Mouse (Mus musculus): ENCODE measurements around the gene Hhat.

Hhat gene

GRCm38 (mm10) chr1:192487571-192487970 is 283.5 kb downstream of the Hhat start:
- DNase-seq (ENCODE audit: low spot score) = no peak

GRCm38 (mm10) chr1:192485030-192485429 is 286.0 kb downstream of the Hhat start:
- no peak for DNase-seq (ENCODE audit: low spot score)

- DNase-seq (ENCODE audit: low spot score) = no peak
Observed at GRCm38 (mm10) chr1:192481446-192481845, 289.6 kb downstream of the Hhat start.

DNA sequence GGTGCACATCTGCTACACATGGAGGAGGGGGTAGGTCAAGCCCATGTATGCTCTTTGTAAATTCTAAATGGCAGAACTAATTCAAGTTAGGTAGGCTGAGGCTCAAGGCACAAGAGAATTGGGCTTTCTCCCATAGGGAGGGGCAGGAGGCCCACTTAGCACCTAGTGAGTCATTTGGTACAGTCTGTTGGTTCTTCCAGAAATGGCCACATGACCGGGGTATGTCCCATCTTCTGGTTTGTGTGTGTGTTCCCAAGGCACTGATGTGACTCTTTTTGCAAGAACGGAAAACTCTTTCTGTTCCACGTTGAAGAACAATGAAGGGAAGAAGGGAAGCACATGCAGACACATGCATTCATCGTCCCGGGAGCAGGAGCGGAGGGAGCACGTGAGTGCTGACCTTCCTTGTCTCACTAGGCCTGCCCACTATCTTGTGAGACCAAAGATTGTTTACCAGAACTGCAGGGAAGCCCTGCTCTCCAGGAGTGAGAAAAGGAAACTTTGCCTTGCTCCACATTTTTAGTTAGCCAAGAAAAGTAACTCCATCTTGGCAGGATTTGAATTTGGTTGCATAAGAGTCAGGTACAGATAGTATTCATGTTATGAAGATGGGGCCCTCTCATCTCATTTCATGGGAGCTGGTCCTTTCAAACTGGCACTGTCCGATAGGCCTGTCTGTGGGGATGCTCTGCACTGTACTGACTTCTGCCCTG is 290.8 kb downstream of the Hhat start:
- no peak for DNase-seq (ENCODE audit: low spot score)

- DNase-seq (ENCODE audit: low spot score) = no peak
Observed at GRCm38 (mm10) chr1:192478176-192478575, 292.8 kb downstream of the Hhat start.

DNA sequence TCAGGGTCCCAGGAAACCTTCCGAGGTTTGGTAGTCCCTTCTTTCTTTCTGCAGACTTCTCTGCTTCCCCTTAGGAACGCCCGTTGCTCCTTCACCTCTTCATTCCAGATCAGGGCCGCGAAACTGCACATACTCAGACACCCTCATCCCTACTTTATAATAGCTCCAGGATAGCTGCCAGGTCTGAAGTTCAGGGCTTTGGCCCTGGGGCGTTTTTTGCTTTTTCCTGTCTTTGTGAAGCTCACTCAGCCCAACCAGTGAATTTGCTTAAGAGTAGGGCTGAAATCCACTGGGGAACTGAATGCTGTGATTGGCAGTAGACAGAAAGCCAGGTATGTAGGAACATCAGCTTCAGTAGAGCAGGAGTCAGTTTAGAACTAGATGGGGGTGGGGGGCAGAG is 293.5 kb downstream of the Hhat start:
- DNase-seq (ENCODE audit: low spot score) = no peak

- DNase-seq (ENCODE audit: low spot score) = no peak
Observed at GRCm38 (mm10) chr1:192476704-192477103, 294.3 kb downstream of the Hhat start.

DNA sequence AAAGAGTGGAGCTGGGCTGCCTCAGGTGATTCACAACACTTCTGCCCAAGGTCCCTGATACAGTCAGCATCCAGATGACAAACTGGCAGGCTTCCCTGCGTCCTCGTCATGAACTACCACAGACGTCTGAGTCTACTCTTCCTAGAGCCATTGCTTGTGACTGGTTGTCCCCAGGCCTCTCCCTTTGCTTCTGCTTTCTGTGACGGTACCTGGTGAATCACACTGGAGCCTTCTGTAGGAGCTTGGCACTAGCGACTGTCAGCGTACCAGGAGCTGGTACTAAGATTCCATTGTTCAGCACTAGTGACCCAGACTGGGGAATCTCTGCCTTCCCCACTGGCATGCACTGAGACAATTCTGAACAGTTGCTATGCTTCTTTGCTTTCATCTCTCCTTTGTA is 297.9 kb downstream of the Hhat start:
- no peak for DNase-seq (ENCODE audit: low spot score)

GRCm38 (mm10) chr1:192472366-192472765 is 298.7 kb downstream of the Hhat start:
- DNase-seq (ENCODE audit: low spot score) = no peak

- no peak for DNase-seq (ENCODE audit: low spot score)
Observed at GRCm38 (mm10) chr1:192463732-192464131, 307.3 kb downstream of the Hhat start.

DNA sequence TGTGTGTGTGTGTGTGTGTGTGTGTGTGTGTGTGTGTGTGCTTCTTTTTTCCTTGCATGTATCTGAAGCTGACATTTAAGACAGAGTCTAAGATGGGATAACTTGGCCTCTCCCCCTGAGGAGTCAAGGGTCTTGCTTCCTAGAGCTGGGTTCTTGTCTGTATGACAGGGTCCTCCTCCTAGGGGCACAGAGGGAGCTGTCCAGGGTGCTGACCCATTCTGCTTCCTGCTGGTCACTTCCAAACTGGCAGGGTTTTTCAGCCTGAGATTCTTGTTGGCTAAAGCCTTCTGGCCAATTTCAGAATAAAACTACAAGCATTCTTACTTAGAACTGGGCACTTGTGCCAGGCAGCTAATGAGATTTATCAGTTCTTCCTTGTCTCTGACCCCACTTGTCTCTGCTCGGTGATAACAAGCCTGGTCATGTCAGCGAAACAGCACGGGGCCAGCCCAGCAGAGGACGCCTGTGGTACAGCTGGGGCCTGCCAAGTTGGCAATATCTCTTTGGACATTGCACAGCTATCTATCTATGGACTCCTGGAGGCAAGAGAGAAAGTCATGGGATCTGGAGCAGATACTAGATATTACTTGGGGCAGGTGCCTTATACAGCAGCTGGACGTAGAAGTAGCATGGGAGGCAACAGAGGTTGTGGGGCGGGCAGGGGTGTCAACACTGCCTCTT is 313.4 kb downstream of the Hhat start:
- DNase-seq (ENCODE audit: low spot score) = no peak

DNA sequence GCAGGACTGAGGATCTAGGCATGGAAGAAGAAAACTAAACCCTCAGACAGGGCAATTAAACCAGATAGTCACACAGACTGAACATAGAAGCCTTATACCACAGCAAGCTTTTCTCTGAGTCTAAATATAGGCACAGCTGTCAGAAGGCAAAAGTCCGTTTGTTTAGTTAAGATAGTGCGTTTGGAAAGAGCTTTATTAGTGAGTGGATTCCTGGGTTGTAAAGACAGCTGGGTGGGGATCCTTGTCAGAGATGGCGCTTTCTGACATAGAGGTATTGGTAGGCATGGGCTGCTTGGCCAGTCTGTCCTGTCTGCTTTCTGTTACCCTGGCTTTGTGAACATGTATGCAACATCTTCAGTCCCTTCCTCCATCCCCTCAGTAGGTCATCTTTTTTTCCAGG is 314.0 kb downstream of the Hhat start:
- no peak for DNase-seq (ENCODE audit: low spot score)

- DNase-seq (ENCODE audit: low spot score) = no peak
Observed at GRCm38 (mm10) chr1:192454981-192455380, 316.0 kb downstream of the Hhat start.

GRCm38 (mm10) chr1:192454501-192454900 is 316.5 kb downstream of the Hhat start:
- DNase-seq (ENCODE audit: low spot score) = no peak

GRCm38 (mm10) chr1:192451722-192452121 is 319.3 kb downstream of the Hhat start:
- no peak for DNase-seq (ENCODE audit: low spot score)

DNA sequence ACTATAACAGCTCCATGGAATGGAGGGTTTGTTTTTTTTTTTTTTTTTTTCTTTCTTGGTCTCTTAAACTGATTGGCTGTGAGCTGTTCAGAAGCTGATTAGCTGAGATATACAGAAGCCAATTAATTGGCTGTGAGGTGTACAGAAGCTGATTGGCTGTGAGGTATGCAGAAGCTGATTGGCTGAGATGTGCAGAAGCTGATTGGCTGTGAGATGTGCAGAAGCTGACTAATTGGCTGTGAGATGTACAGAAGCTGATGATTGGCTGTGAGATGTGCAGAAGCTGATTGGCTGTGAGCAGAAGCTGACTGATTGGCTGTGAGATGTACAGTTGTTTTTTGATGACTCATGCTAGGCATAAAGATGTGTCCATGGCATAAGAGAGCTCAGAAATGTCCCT is 320.6 kb downstream of the Hhat start:
- DNase-seq (ENCODE audit: low spot score) = no peak

GRCm38 (mm10) chr1:192449572-192450351 is 321.3 kb downstream of the Hhat start:
- DNase-seq (ENCODE audit: low spot score) = no peak

- DNase-seq (ENCODE audit: low spot score) = no peak
Observed at GRCm38 (mm10) chr1:192448512-192448911, 322.5 kb downstream of the Hhat start.

DNA sequence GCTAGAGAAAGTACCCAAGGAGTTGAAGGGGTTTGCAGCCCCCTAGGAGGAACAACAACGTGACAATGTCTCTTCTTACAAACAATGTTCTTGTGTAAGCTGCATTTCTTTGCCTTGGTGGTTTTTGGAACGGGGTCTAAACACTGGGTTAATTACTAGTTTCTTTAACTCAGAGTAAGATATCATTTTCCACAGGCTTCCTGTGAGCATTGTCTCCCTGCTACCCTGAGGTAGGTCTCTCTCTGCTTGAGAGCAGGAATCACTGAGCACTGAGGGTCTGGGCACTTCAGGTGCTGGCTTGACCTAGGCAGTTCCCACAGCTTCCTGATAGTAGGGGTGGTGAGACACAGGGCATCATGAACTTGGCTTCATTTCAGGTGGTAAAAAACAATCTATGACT is 323.4 kb downstream of the Hhat start:
- no peak for DNase-seq (ENCODE audit: low spot score)
